Mouse (Mus musculus) lung, adult 2 months (tissue): Measurements from ENCODE around the gene Timp3.

Source experiments
- CTCF ChIP-seq: fragments of 200-500 bp; IDR thresholded peaks from 2 replicates; pipeline ENCODE4 v1.5.1; 2011; ENCODE audit warnings: mild to moderate bottlenecking, low read length, control low read depth; ENCODE audit not compliant: insufficient read depth
- POLR2A ChIP-seq: fragments of 200-500 bp; IDR thresholded peaks from 2 replicates; pipeline ENCODE4 v1.6.1; 2011; ENCODE audit warnings: low read depth, mild to moderate bottlenecking, control low read depth, low read length, borderline replicate concordance; ENCODE audit errors: extremely low read depth

DNA sequence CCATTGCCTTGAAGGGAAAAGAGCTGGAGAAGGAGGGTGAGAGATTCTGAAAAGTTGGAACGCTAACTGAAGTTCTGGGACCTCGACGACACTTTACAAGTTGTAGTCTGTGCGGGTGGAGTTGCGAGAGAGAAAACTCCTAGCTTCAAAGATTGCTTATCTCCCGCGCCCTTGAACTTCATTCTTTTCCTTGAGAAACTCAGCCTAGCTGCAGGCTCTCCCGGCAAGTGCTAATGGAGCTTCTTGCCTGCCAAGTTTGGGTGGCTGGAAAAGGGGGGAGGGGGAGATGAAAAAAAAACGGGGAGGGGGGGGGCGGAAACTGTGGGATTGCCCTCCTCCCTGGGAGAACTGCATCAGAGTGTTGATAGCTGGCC lies 932 bp downstream of the Timp3 start:
- no peak for TF ChIP-seq POLR2A
- TF ChIP-seq CTCF: no peak
